Mouse (Mus musculus): ENCODE data around the gene Tulp3. TPM values are rescaled to one million over a fixed set of nuclear protein-coding genes. Genes with fewer than 3 reads are reported as not detected.

Gene Tulp3
- total and polyA plus RNA-seq, 3 experiments, result 5.2 to 32.4 (median 6.0) TPM

GRCm38 (mm10) chr6:128379636-128380035 is 24.0 kb upstream of the Tulp3 start:
- ATAC-seq (ENCODE audit: extremely low read depth, insufficient number of reproducible peaks, low FRiP score, poor library complexity, severe bottlenecking) (no peak), DNase-seq (ENCODE audit: low spot score) (no peak)
- Histone ChIP-seq H3K4me3 (ENCODE audit: low read depth, low read length) (no peak overlapping the region), H3K36me3 (replicated peaks) (peaks cover 20% of the 10 kb centered on the region), H3K9me3 (replicated peaks) (no peaks in the 10 kb centered on the region), H3K27me3 (ENCODE audit: insufficient read depth, low read length) (peaks cover 14% of the 10 kb centered on the region; the same call in 1 of the 2 replicates), H3K4me1 (ENCODE audit: insufficient read depth, low read depth, low read length) (peaks cover 4% of the 10 kb centered on the region)
- TF ChIP-seq POLR2AphosphoS5 (IDR thresholded peaks at IDR 0.05; ENCODE audit: insufficient replicate concordance, low read depth, low read length) (no peak), CTCF (IDR thresholded peaks at IDR 0.05; ENCODE audit: low read depth, low read length) (no peak), GATA2 (IDR thresholded peaks at IDR 0.05; ENCODE audit: borderline replicate concordance, low read depth, low read length) (no peak), GATA1 (IDR thresholded peaks at IDR 0.05; ENCODE audit: borderline replicate concordance, low read length) (no peak), TAL1 (conservative IDR thresholded peaks at IDR 0.05; ENCODE audit: low read depth, low read length) (no peak)

- Histone ChIP-seq H3K9me3 (replicated peaks) (no peaks in the 10 kb centered on the region), H3K36me3 (replicated peaks) (peaks cover 51% of the 10 kb centered on the region), H3K4me1 (ENCODE audit: insufficient read depth, low read depth, low read length) (no peaks in the 10 kb centered on the region; the same call in none of the 2 replicates), H3K4me3 (ENCODE audit: low read depth, low read length) (no peak overlapping the region), H3K27me3 (ENCODE audit: insufficient read depth, low read length) (peaks cover 6% of the 10 kb centered on the region; the same call in 1 of the 2 replicates)
- no peak for TF ChIP-seq POLR2AphosphoS5 (IDR thresholded peaks at IDR 0.05; ENCODE audit: insufficient replicate concordance, low read depth, low read length)
- no peak for TF ChIP-seq TAL1 (conservative IDR thresholded peaks at IDR 0.05; ENCODE audit: low read depth, low read length)
- no peak for TF ChIP-seq GATA2 (IDR thresholded peaks at IDR 0.05; ENCODE audit: borderline replicate concordance, low read depth, low read length)
- no peak for TF ChIP-seq GATA1 (IDR thresholded peaks at IDR 0.05; ENCODE audit: borderline replicate concordance, low read length)
- DNase-seq (ENCODE audit: low spot score) (no peak), ATAC-seq (ENCODE audit: extremely low read depth, insufficient number of reproducible peaks, low FRiP score, poor library complexity, severe bottlenecking) (no peak)
Observed at GRCm38 (mm10) chr6:128376371-128377085, 20.9 kb upstream of the Tulp3 start.

DNA sequence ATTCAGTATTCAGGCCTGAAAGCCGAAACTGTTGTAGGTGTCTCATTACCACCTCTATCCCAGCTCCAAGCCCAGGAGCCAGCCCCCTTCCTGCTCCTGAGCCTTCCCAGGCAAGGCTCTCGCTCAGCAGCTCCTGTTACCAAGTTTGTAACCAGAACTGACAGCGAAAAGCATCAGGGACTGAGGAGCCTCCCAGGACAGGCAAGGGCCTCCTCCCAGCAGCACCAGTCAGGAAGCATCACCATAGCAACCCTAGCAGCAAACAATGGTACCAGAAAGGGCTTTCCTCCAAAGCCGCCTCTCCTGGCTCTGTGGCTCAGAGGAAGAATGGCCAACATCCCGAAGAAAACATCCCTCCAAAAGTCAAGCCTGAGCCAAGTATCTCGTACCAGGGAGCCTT is 19.5 kb upstream of the Tulp3 start, which contains the start of the genes Tex52 and Gm44596:
Gene Tex52 (plus strand): TSS at position 265 of the 400 bp plus-strand sequence.
Gene Gm44596 (plus strand): TSS at position 312 of the 400 bp plus-strand sequence.
- no peaks in the 10 kb centered on the region; the same call in 1 of the 2 replicates for H3K4me1 ChIP-seq (ENCODE audit: insufficient read depth, low read depth, low read length)
- H3K4me3 ChIP-seq (ENCODE audit: low read depth, low read length), result no peak within 1 kb of the TSS
- TF ChIP-seq GATA2 (IDR thresholded peaks at IDR 0.05; ENCODE audit: borderline replicate concordance, low read depth, low read length) (no peak), CTCF (IDR thresholded peaks at IDR 0.05; ENCODE audit: low read depth, low read length) (no peak), POLR2AphosphoS5 (IDR thresholded peaks at IDR 0.05; ENCODE audit: insufficient replicate concordance, low read depth, low read length) (no peak), GATA1 (IDR thresholded peaks at IDR 0.05; ENCODE audit: borderline replicate concordance, low read length) (no peak), TAL1 (conservative IDR thresholded peaks at IDR 0.05; ENCODE audit: low read depth, low read length) (no peak)
- ATAC-seq (ENCODE audit: extremely low read depth, insufficient number of reproducible peaks, low FRiP score, poor library complexity, severe bottlenecking) (no peak), DNase-seq (ENCODE audit: low spot score) (no peak)
- H3K36me3 ChIP-seq (replicated peaks), result peaks cover 64% of the 10 kb centered on the region
- no peaks in the 10 kb centered on the region for H3K9me3 ChIP-seq (replicated peaks)
- peaks cover 6% of the 10 kb centered on the region; the same call in 1 of the 2 replicates for H3K27me3 ChIP-seq (ENCODE audit: insufficient read depth, low read length)

- Histone ChIP-seq H3K4me3 (ENCODE audit: low read depth, low read length) (no peak overlapping the region), H3K36me3 (replicated peaks) (peaks cover 97% of the 10 kb centered on the region), H3K9me3 (replicated peaks) (no peaks in the 10 kb centered on the region), H3K27me3 (ENCODE audit: insufficient read depth, low read length) (no peaks in the 10 kb centered on the region; the same call in 1 of the 2 replicates), H3K4me1 (ENCODE audit: insufficient read depth, low read depth, low read length) (0 out of 2 replicates have a peak, but pooled peaks cover 4% of the 10 kb centered on the region)
- DNase-seq (ENCODE audit: low spot score) (no peak), ATAC-seq (ENCODE audit: extremely low read depth, insufficient number of reproducible peaks, low FRiP score, poor library complexity, severe bottlenecking) (no peak)
- TF ChIP-seq GATA2 (IDR thresholded peaks at IDR 0.05; ENCODE audit: borderline replicate concordance, low read depth, low read length) (no peak), GATA1 (IDR thresholded peaks at IDR 0.05; ENCODE audit: borderline replicate concordance, low read length) (no peak), TAL1 (conservative IDR thresholded peaks at IDR 0.05; ENCODE audit: low read depth, low read length) (no peak), POLR2AphosphoS5 (IDR thresholded peaks at IDR 0.05; ENCODE audit: insufficient replicate concordance, low read depth, low read length) (no peak)
Observed at GRCm38 (mm10) chr6:128370040-128370439, 14.4 kb upstream of the Tulp3 start.

- Histone ChIP-seq H3K4me3 (ENCODE audit: low read depth, low read length) (no peak overlapping the region), H3K36me3 (replicated peaks) (peaks cover 70% of the 10 kb centered on the region), H3K27me3 (ENCODE audit: insufficient read depth, low read length) (no peaks in the 10 kb centered on the region), H3K4me1 (ENCODE audit: insufficient read depth, low read depth, low read length) (peaks cover 20% of the 10 kb centered on the region), H3K9me3 (replicated peaks) (no peaks in the 10 kb centered on the region)
- DNase-seq (ENCODE audit: low spot score) (no peak), ATAC-seq (ENCODE audit: extremely low read depth, insufficient number of reproducible peaks, low FRiP score, poor library complexity, severe bottlenecking) (no peak)
- TF ChIP-seq CTCF (IDR thresholded peaks at IDR 0.05; ENCODE audit: low read depth, low read length) (no peak), GATA2 (IDR thresholded peaks at IDR 0.05; ENCODE audit: borderline replicate concordance, low read depth, low read length) (no peak), TAL1 (conservative IDR thresholded peaks at IDR 0.05; ENCODE audit: low read depth, low read length) (no peak), POLR2AphosphoS5 (IDR thresholded peaks at IDR 0.05; ENCODE audit: insufficient replicate concordance, low read depth, low read length) (no peak), GATA1 (IDR thresholded peaks at IDR 0.05; ENCODE audit: borderline replicate concordance, low read length) (no peak)
Observed at GRCm38 (mm10) chr6:128366466-128366865, 10.8 kb upstream of the Tulp3 start.

DNA sequence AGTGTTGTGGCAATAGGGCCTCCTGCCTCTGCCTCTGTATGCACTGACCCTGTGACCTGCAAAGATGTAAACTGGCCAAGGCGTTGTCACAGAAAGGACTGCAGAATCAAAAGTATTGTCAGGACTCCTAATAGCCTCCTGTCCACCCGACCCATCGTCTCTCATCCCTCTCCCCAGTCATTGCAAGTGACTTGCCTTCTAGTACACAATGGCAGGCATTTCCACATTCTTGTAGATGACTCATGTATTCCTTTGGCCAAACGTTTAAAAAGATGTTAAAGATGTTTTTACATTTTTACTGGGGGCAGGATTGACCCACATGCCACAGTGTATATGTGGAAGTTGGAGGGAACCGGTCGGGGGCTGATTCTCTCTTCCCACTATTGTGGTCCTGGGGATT is 9.1 kb upstream of the Tulp3 start:
- peaks cover 67% of the 10 kb centered on the region for H3K36me3 ChIP-seq (replicated peaks)
- H3K4me1 ChIP-seq (ENCODE audit: insufficient read depth, low read depth, low read length), result peaks cover 36% of the 10 kb centered on the region
- no peak overlapping the region for H3K4me3 ChIP-seq (ENCODE audit: low read depth, low read length)
- H3K27me3 ChIP-seq (ENCODE audit: insufficient read depth, low read length), result no peaks in the 10 kb centered on the region
- TF ChIP-seq GATA2 (IDR thresholded peaks at IDR 0.05; ENCODE audit: borderline replicate concordance, low read depth, low read length) (no peak), TAL1 (conservative IDR thresholded peaks at IDR 0.05; ENCODE audit: low read depth, low read length) (no peak), GATA1 (IDR thresholded peaks at IDR 0.05; ENCODE audit: borderline replicate concordance, low read length) (no peak), POLR2AphosphoS5 (IDR thresholded peaks at IDR 0.05; ENCODE audit: insufficient replicate concordance, low read depth, low read length) (no peak), CTCF (IDR thresholded peaks at IDR 0.05; ENCODE audit: low read depth, low read length) (no peak)
- H3K9me3 ChIP-seq (replicated peaks), result no peaks in the 10 kb centered on the region
- ATAC-seq (ENCODE audit: extremely low read depth, insufficient number of reproducible peaks, low FRiP score, poor library complexity, severe bottlenecking), result no peak
- DNase-seq (ENCODE audit: low spot score), result no peak
